Mouse (Mus musculus) CH12.LX (cell line): Measurements from ENCODE around the gene Usb1. TPM values are rescaled to one million over a fixed set of nuclear protein-coding genes. Genes with fewer than 3 reads are reported as not detected.

ENCODE experiments used
- DNase-seq: peaks from one replicate; pipeline ENCODE4 v3.0.0-alpha.2; 2013; ENCODE audit errors: extremely low read depth
- H3K27ac ChIP-seq: 2 replicates; pipeline ENCODE4 v1.5.1; 2012; ENCODE audit warnings: low read depth, mild to moderate bottlenecking, control low read depth, moderate library complexity; ENCODE audit not compliant: insufficient read depth
- H3K27me3 ChIP-seq: replicated peaks from 2 replicates; pipeline ENCODE3; 2012; ENCODE audit warnings: inconsistent platforms
- H3K36me3 ChIP-seq, 2 experiments: replicated peaks in 1 of 2; 2 replicates each; pipeline versions ENCODE3 to v1.6.1; 2012; ENCODE audit warnings: inconsistent platforms in 1 of 2, low read length in 1 of 2, mild to moderate bottlenecking in 1 of 2, mixed read lengths in 1 of 2, moderate library complexity in 1 of 2; ENCODE audit not compliant: control insufficient read depth in 1 of 2, insufficient read depth in 1 of 2
- H3K4me1 ChIP-seq, 2 experiments: 2 replicates each; pipeline ENCODE4 v1.6.1; 2012; ENCODE audit warnings: inconsistent platforms in 1 of 2, moderate library complexity in 1 of 2; ENCODE audit not compliant: insufficient read depth in 2 of 2, control insufficient read depth in 1 of 2
- H3K4me2 ChIP-seq: 2 replicates; pipeline ENCODE4 v1.6.1; 2012; ENCODE audit warnings: low read depth, mild to moderate bottlenecking, control low read depth; ENCODE audit not compliant: poor library complexity, insufficient read depth, severe bottlenecking
- H3K4me3 ChIP-seq, 3 experiments: fragments of 150-350 bp in 1 of 3; sonication (generic) in 1 of 3; replicated peaks in 1 of 3; 2 replicates each; pipeline versions ENCODE3 to v1.5.1; 2011 to 2012; ENCODE audit warnings: low read depth in 2 of 3, low read length in 2 of 3, mild to moderate bottlenecking in 2 of 3, moderate library complexity in 2 of 3, control low read depth in 1 of 3, improper control_type of control experiment in 1 of 3, inconsistent platforms in 1 of 3, mixed read lengths in 1 of 3; ENCODE audit not compliant: poor library complexity in 1 of 3
- H3K79me2 ChIP-seq: replicated peaks from 2 replicates; pipeline ENCODE4 v1.6.1; 2012; ENCODE audit warnings: mild to moderate bottlenecking, moderate library complexity; ENCODE audit not compliant: control insufficient read depth, poor library complexity, insufficient read depth, severe bottlenecking; ENCODE audit errors: extremely low read depth
- H3K9ac ChIP-seq: 2 replicates; pipeline ENCODE4 v1.6.1; 2012; ENCODE audit warnings: low read depth, mild to moderate bottlenecking, control low read depth, moderate library complexity; ENCODE audit not compliant: insufficient read depth
- H3K9me3 ChIP-seq: replicated peaks from 2 replicates; pipeline ENCODE3; 2012; ENCODE audit warnings: low read length, inconsistent platforms, mixed read lengths
- CHD1 ChIP-seq: IDR thresholded peaks from 2 replicates; pipeline ENCODE4 v1.6.1; 2012; ENCODE audit warnings: low read depth, low read length, improper control_type of control experiment, inconsistent platforms
- CHD2 ChIP-seq: IDR thresholded peaks from 2 replicates; pipeline ENCODE4 v1.6.1; 2011; ENCODE audit warnings: low read length, improper control_type of control experiment
- CTCF ChIP-seq, 2 experiments: IDR thresholded peaks in 1 of 2; conservative IDR thresholded peaks in 1 of 2; 2 replicates each; pipeline ENCODE4 v1.5.1; 2011 to 2012; ENCODE audit warnings: low read depth in 2 of 2, low read length in 2 of 2, improper control_type of control experiment in 1 of 2, inconsistent platforms in 1 of 2, mild to moderate bottlenecking in 1 of 2, moderate library complexity in 1 of 2
- ELF1 ChIP-seq: IDR thresholded peaks from 2 replicates; pipeline ENCODE4 v1.6.1; 2014; ENCODE audit warnings: low read depth, mild to moderate bottlenecking, inconsistent platforms, low read length, improper control_type of control experiment
- ETS1 ChIP-seq: conservative IDR thresholded peaks from 2 replicates; pipeline ENCODE4 v1.6.1; 2012; ENCODE audit warnings: low read depth, mild to moderate bottlenecking, inconsistent platforms, low read length, improper control_type of control experiment, moderate library complexity
- IRF4 ChIP-seq: IDR thresholded peaks from 2 replicates; pipeline ENCODE4 v1.6.1; 2014; ENCODE audit warnings: low read depth, mild to moderate bottlenecking, inconsistent platforms, low read length, improper control_type of control experiment
- JUN ChIP-seq: IDR thresholded peaks from 2 replicates; pipeline ENCODE4 v1.6.1; 2011; ENCODE audit warnings: low read depth, mild to moderate bottlenecking, low read length, improper control_type of control experiment, moderate library complexity; ENCODE audit not compliant: insufficient read depth
- JUND ChIP-seq: conservative IDR thresholded peaks from 2 replicates; pipeline ENCODE4 v1.6.1; 2011; ENCODE audit warnings: low read depth, low read length, improper control_type of control experiment
- MAZ ChIP-seq: IDR thresholded peaks from 2 replicates; pipeline ENCODE4 v1.6.1; 2012; ENCODE audit warnings: low read depth, mild to moderate bottlenecking, inconsistent platforms, low read length, improper control_type of control experiment, moderate library complexity
- MEF2A ChIP-seq: IDR thresholded peaks from 2 replicates; pipeline ENCODE4 v1.6.1; 2014; ENCODE audit warnings: low read depth, mild to moderate bottlenecking, inconsistent platforms, low read length, improper control_type of control experiment, borderline replicate concordance
- MXI1 ChIP-seq: IDR thresholded peaks from 2 replicates; pipeline ENCODE4 v1.6.1; 2011; ENCODE audit warnings: mild to moderate bottlenecking, low read depth, low read length, improper control_type of control experiment
- NELFE ChIP-seq: IDR thresholded peaks from 2 replicates; pipeline ENCODE4 v1.6.1; 2011; ENCODE audit warnings: low read depth, low read length, improper control_type of control experiment
- PAX5 ChIP-seq: IDR thresholded peaks from 2 replicates; pipeline ENCODE4 v1.6.1; 2012; ENCODE audit warnings: low read length, inconsistent platforms, mixed read lengths
- POLR2A ChIP-seq: IDR thresholded peaks from 2 replicates; pipeline ENCODE4 v1.6.1; 2011; ENCODE audit warnings: low read depth, mild to moderate bottlenecking, improper control_type of control experiment, low read length
- RCOR1 ChIP-seq: conservative IDR thresholded peaks from 2 replicates; pipeline ENCODE4 v1.6.1; 2012; ENCODE audit warnings: low read depth, mild to moderate bottlenecking, inconsistent platforms, low read length, improper control_type of control experiment
- TBP ChIP-seq: conservative IDR thresholded peaks from 2 replicates; pipeline ENCODE4 v1.6.1; 2011; ENCODE audit warnings: low read depth, low read length, improper control_type of control experiment
- UBTF ChIP-seq: IDR thresholded peaks from 2 replicates; pipeline ENCODE4 v1.6.1; 2012; ENCODE audit warnings: low read depth, mild to moderate bottlenecking, inconsistent platforms, low read length, improper control_type of control experiment, moderate library complexity
- USF2 ChIP-seq: conservative IDR thresholded peaks from 2 replicates; pipeline ENCODE4 v1.6.1; 2011; ENCODE audit warnings: low read depth, low read length, improper control_type of control experiment
- ZMIZ1 ChIP-seq: IDR thresholded peaks from 2 replicates; pipeline ENCODE4 v1.6.1; 2012; ENCODE audit warnings: low read depth, mild to moderate bottlenecking, inconsistent platforms, low read length, improper control_type of control experiment
- dilution Hi-C: fragments of 300-500 bp; cut with MboI; formaldehyde crosslinking; loops from 2 replicates; pipeline ENCODE4 v1.14.3; 2020; ENCODE audit warnings: low sequenced_read_pairs; ENCODE audit not compliant: extremely low pct_unique_long_range_greater_than_20kb, extremely low pct_ligation_motif_present
- in situ Hi-C: fragments of 300-500 bp; cut with MboI; formaldehyde crosslinking; loops from 3 replicates; pipeline ENCODE4 v1.14.3; 2019; ENCODE audit warnings: low sequenced_read_pairs, low pct_ligation_motif_present, low pct_unique_long_range_greater_than_20kb, mixed read lengths
- polyA plus RNA-seq: library from polyadenylated mRNA; unstranded; fragments of >175 nt; gene quantifications from 2 replicates; pipeline ENCODE4 v1.2.1, GENCODE M21; 2012; ENCODE audit warnings: low read depth; ENCODE audit not compliant: insufficient read length
- total RNA-seq, 2 experiments: library from RNA; depleted of rRNA; stranded (reverse); fragments of 300-350 nt in 1 of 2; fragments of >200 nt in 1 of 2; gene quantifications; 2 replicates each; pipeline ENCODE4 v1.2.3; 2012 to 2014

Usb1 gene
- total and polyA plus RNA-seq, 3 experiments, result 15.2 to 25.0 (median 16.4) TPM

DNA sequence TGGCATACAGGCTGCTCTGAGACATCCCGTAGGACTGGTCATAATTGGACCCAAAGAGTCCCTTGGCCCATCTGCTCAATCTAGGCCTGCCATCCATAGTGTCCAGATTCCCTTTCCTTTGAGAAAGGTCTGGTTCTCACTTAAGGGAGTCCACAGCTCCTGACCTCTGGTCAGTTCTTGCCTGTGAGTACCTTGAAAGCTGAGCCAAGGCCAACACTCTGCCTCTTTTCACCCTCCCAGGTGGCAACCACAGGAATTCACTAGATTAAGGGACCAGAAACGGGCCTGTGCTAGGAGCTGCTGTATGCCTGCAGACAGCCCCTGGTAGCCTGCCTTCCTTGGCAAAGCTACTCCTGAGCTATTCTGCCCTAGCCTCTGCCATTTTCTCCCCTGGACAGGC lies 22.5 kb downstream of the Usb1 start:
- dilution Hi-C loops (no loop called here), in situ Hi-C loops (no loop called here)
- H3K4me2 ChIP-seq, result no peak overlapping the region
- H3K79me2 ChIP-seq, result no peaks in the 10 kb centered on the region
- TF ChIP-seq IRF4, result no peak
- TF ChIP-seq JUND, result no peak
- no peak for TF ChIP-seq RCOR1
- TF ChIP-seq NELFE, result no peak
- TF ChIP-seq CHD1, result no peak
- no peak for TF ChIP-seq MAZ
- no peak for TF ChIP-seq UBTF
- TF ChIP-seq USF2, result no peak
- TF ChIP-seq MXI1, result no peak
- TF ChIP-seq CHD2, result no peak
- TF ChIP-seq PAX5, result no peak
- TF ChIP-seq MEF2A, result no peak
- TF ChIP-seq TBP, result no peak
- no peak for TF ChIP-seq ETS1
- TF ChIP-seq ZMIZ1, result no peak
- no peak for TF ChIP-seq CTCF (conservative IDR thresholded peaks at IDR 0.05 in 1 of 2, IDR thresholded peaks at IDR 0.05 in 1 of 2; ENCODE audit: low read depth in 2 of 2, low read length in 2 of 2)
- no peak for TF ChIP-seq JUN
- TF ChIP-seq ELF1, result no peak
- no peak overlapping the region for H3K4me3 ChIP-seq
- no peak overlapping the region for H3K27ac ChIP-seq
- H3K36me3 ChIP-seq, result no peaks in the 10 kb centered on the region
- no peak for DNase-seq
- H3K9ac ChIP-seq, result no peak overlapping the region
- peaks cover 6 to 15% of the 10 kb centered on the region in 2 experiments for H3K4me1 ChIP-seq
- H3K9me3 ChIP-seq, result peaks cover 8% of the 10 kb centered on the region
- H3K27me3 ChIP-seq, result no peaks in the 10 kb centered on the region

DNA sequence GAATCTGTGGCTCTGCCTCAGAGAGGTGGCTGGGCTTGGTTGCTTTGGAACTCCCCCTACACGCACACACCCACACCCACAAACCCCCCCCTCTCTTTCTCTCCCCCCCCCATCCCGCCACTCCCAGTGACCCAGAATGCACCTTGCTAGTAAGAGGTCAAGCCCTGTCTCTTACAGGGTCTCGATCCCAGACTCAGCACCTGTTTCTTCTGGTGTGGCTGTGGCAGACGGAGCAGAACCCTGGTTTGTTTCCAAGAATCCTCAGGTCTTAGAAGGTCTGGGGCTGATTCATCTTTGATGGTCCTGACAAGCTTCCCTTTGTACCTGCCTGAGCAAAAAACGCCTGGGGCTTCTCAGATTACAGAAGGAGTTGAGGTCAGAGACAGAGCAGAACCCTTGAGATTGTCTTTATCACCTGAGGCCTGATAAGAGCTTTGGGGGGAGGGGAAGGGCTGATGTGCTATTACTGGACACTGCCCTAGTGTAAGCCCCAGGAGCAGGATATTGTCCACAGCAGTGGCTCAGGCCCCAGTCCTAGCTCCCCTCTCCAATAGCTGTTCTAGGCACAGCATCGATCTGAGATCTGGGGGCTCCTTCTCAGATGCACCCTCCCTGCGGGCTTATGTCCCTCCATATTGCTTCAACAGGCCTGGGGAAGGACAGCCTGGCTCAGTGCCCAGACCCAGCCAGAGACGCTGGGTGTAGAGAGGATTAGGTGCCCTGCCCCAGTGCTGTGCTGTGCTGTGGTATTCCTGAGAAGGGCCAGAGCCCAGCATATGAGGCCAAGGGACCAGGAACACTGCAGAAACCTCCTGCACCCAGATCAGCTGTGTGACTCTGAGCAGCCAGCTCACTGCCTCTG lies 26.7 kb downstream of the Usb1 start:
- H3K9ac ChIP-seq, result no peak overlapping the region
- peaks cover 22 to 34% of the 10 kb centered on the region in 2 experiments for H3K4me1 ChIP-seq
- no peaks in the 10 kb centered on the region for H3K9me3 ChIP-seq
- no peaks in the 10 kb centered on the region for H3K36me3 ChIP-seq
- no peaks in the 10 kb centered on the region for H3K79me2 ChIP-seq
- no peak overlapping the region for H3K4me2 ChIP-seq
- H3K27ac ChIP-seq, result no peak overlapping the region
- dilution Hi-C loops, result no loop called here
- H3K4me3 ChIP-seq, result no peak overlapping the region
- no peaks in the 10 kb centered on the region for H3K27me3 ChIP-seq
- DNase-seq, result no peak
- in situ Hi-C loops, result no loop called here
- TF ChIP-seq UBTF (no peak), MEF2A (no peak), POLR2A (no peak)
